Mouse (Mus musculus): ENCODE data around the gene Usp39. TPM values are rescaled to one million over a fixed set of nuclear protein-coding genes. Genes with fewer than 3 reads are reported as not detected.

Gene Usp39
- polyA plus RNA-seq, 1 experiment from 2014 or later: 32.4 TPM

GRCm38 (mm10) chr6:72357164-72358079 lies 12.4 kb upstream of the Usp39 start:
- H3K4me3 ChIP-seq (ENCODE audit: control insufficient read depth in 1 of 2, insufficient read depth in 1 of 2, low read depth in 1 of 2, low read length in 2 of 2): no peak overlapping the region
- H3K9ac ChIP-seq (ENCODE audit: low read length): no peak overlapping the region
- H3K9me3 ChIP-seq (ENCODE audit: control insufficient read depth, low read length): no peaks in the 10 kb centered on the region
- H3K27ac ChIP-seq (replicated peaks in 1 of 2; ENCODE audit: control insufficient read depth in 1 of 2, insufficient read depth in 1 of 2, low read depth in 2 of 2, low read length in 2 of 2): no peak overlapping the region
- ATAC-seq (ENCODE audit: insufficient number of reproducible peaks, insufficient read depth, low FRiP score, low read depth): no peak
- H3K27me3 ChIP-seq (ENCODE audit: control insufficient read depth, insufficient read depth, low read length): no peaks in the 10 kb centered on the region
- WGBS: 56% methylated on average over 5 of the region's 5 CpGs
- H3K36me3 ChIP-seq (ENCODE audit: control insufficient read depth, insufficient read depth, low read length): peaks cover 35% of the 10 kb centered on the region
- H3K4me2 ChIP-seq (ENCODE audit: low read length): no peak overlapping the region
- H3K4me1 ChIP-seq (ENCODE audit: control insufficient read depth in 2 of 2, insufficient read depth in 2 of 2, low read length in 2 of 2): peaks cover 21 to 40% of the 10 kb centered on the region in 2 experiments

- H3K27ac ChIP-seq (replicated peaks in 1 of 2; ENCODE audit: control insufficient read depth in 1 of 2, insufficient read depth in 1 of 2, low read depth in 2 of 2, low read length in 2 of 2): peak overlapping the region in 1 of 2 experiments; percentile 42; a peak in 1 of 4 replicates
- H3K9me3 ChIP-seq (ENCODE audit: control insufficient read depth, low read length): no peaks in the 10 kb centered on the region
- peak overlapping the region; percentile 69 to 72 for H3K4me3 ChIP-seq (ENCODE audit: control insufficient read depth in 1 of 2, insufficient read depth in 1 of 2, low read depth in 1 of 2, low read length in 2 of 2)
- H3K27me3 ChIP-seq (ENCODE audit: control insufficient read depth, insufficient read depth, low read length): no peaks in the 10 kb centered on the region
- no peak for ATAC-seq (ENCODE audit: insufficient number of reproducible peaks, insufficient read depth, low FRiP score, low read depth)
- peaks cover 38% of the 10 kb centered on the region for H3K36me3 ChIP-seq (ENCODE audit: control insufficient read depth, insufficient read depth, low read length)
- H3K9ac ChIP-seq (ENCODE audit: low read length): peak overlapping the region; percentile 82
- peak overlapping the region; percentile 94 for H3K4me2 ChIP-seq (ENCODE audit: low read length)
- WGBS: 35% methylated on average over 6 of the region's 8 CpGs
- peaks cover 16 to 43% of the 10 kb centered on the region in 2 experiments for H3K4me1 ChIP-seq (ENCODE audit: control insufficient read depth in 2 of 2, insufficient read depth in 2 of 2, low read length in 2 of 2)
Observed at GRCm38 (mm10) chr6:72356001-72356532, 11.1 kb upstream of the Usp39 start.

- Histone ChIP-seq H3K36me3 (ENCODE audit: control insufficient read depth, insufficient read depth, low read length) (peaks cover 41% of the 10 kb centered on the region), H3K4me3 (ENCODE audit: control insufficient read depth in 1 of 2, insufficient read depth in 1 of 2, low read depth in 1 of 2, low read length in 2 of 2) (peak within 1 kb of the TSS; percentile 69 to 72), H3K27me3 (ENCODE audit: control insufficient read depth, insufficient read depth, low read length) (no peaks in the 10 kb centered on the region), H3K27ac (replicated peaks in 1 of 2; ENCODE audit: control insufficient read depth in 1 of 2, insufficient read depth in 1 of 2, low read depth in 2 of 2, low read length in 2 of 2) (peak within 1 kb of the TSS; percentile 23 to 42), H3K9ac (ENCODE audit: low read length) (peak within 1 kb of the TSS; percentile 82), H3K4me2 (ENCODE audit: low read length) (peak within 1 kb of the TSS; percentile 94), H3K9me3 (ENCODE audit: control insufficient read depth, low read length) (no peaks in the 10 kb centered on the region), H3K4me1 (ENCODE audit: control insufficient read depth in 2 of 2, insufficient read depth in 2 of 2, low read length in 2 of 2) (peaks cover 8 to 38% of the 10 kb centered on the region in 2 experiments)
- ATAC-seq (ENCODE audit: insufficient number of reproducible peaks, insufficient read depth, low FRiP score, low read depth): peak; percentile 91
- under 1% methylated on average over 69 of the region's 71 CpGs for WGBS
Observed at GRCm38 (mm10) chr6:72355066-72355911, 10.3 kb upstream of the Usp39 start, which contains the start of gene Tmem150a. Tmem150a (plus strand) TSS chr6:72355447.

GRCm38 (mm10) chr6:72354025-72354424 lies 9.0 kb upstream of the Usp39 start:
- no peak overlapping the region for H3K27ac ChIP-seq (replicated peaks in 1 of 2; ENCODE audit: control insufficient read depth in 1 of 2, insufficient read depth in 1 of 2, low read depth in 2 of 2, low read length in 2 of 2)
- no peak overlapping the region for H3K9ac ChIP-seq (ENCODE audit: low read length)
- WGBS: 90% methylated on average over 1 of the region's 1 CpGs
- peaks cover 8 to 38% of the 10 kb centered on the region in 2 experiments for H3K4me1 ChIP-seq (ENCODE audit: control insufficient read depth in 2 of 2, insufficient read depth in 2 of 2, low read length in 2 of 2)
- no peaks in the 10 kb centered on the region for H3K9me3 ChIP-seq (ENCODE audit: control insufficient read depth, low read length)
- no peak for ATAC-seq (ENCODE audit: insufficient number of reproducible peaks, insufficient read depth, low FRiP score, low read depth)
- H3K36me3 ChIP-seq (ENCODE audit: control insufficient read depth, insufficient read depth, low read length): peaks cover 41% of the 10 kb centered on the region
- no peak overlapping the region for H3K4me2 ChIP-seq (ENCODE audit: low read length)
- H3K27me3 ChIP-seq (ENCODE audit: control insufficient read depth, insufficient read depth, low read length): no peaks in the 10 kb centered on the region
- H3K4me3 ChIP-seq (ENCODE audit: control insufficient read depth in 1 of 2, insufficient read depth in 1 of 2, low read depth in 1 of 2, low read length in 2 of 2): no peak overlapping the region

GRCm38 (mm10) chr6:72352636-72353405 lies 7.8 kb upstream of the Usp39 start:
- H3K4me1 ChIP-seq (ENCODE audit: control insufficient read depth in 2 of 2, insufficient read depth in 2 of 2, low read length in 2 of 2): peaks cover 8 to 43% of the 10 kb centered on the region in 2 experiments
- no peak overlapping the region for H3K27ac ChIP-seq (replicated peaks in 1 of 2; ENCODE audit: control insufficient read depth in 1 of 2, insufficient read depth in 1 of 2, low read depth in 2 of 2, low read length in 2 of 2)
- 52% methylated on average over 5 of the region's 5 CpGs for WGBS
- no peaks in the 10 kb centered on the region for H3K9me3 ChIP-seq (ENCODE audit: control insufficient read depth, low read length)
- no peak for ATAC-seq (ENCODE audit: insufficient number of reproducible peaks, insufficient read depth, low FRiP score, low read depth)
- H3K36me3 ChIP-seq (ENCODE audit: control insufficient read depth, insufficient read depth, low read length): peaks cover 36% of the 10 kb centered on the region
- H3K4me2 ChIP-seq (ENCODE audit: low read length): no peak overlapping the region
- no peak overlapping the region for H3K4me3 ChIP-seq (ENCODE audit: control insufficient read depth in 1 of 2, insufficient read depth in 1 of 2, low read depth in 1 of 2, low read length in 2 of 2)
- no peak overlapping the region for H3K9ac ChIP-seq (ENCODE audit: low read length)
- no peaks in the 10 kb centered on the region for H3K27me3 ChIP-seq (ENCODE audit: control insufficient read depth, insufficient read depth, low read length)

- Histone ChIP-seq H3K27me3 (ENCODE audit: control insufficient read depth, insufficient read depth, low read length) (no peaks in the 10 kb centered on the region), H3K4me3 (ENCODE audit: control insufficient read depth in 1 of 2, insufficient read depth in 1 of 2, low read depth in 1 of 2, low read length in 2 of 2) (no peak overlapping the region), H3K36me3 (ENCODE audit: control insufficient read depth, insufficient read depth, low read length) (peaks cover 30% of the 10 kb centered on the region), H3K27ac (replicated peaks in 1 of 2; ENCODE audit: control insufficient read depth in 1 of 2, insufficient read depth in 1 of 2, low read depth in 2 of 2, low read length in 2 of 2) (no peak overlapping the region), H3K9me3 (ENCODE audit: control insufficient read depth, low read length) (no peaks in the 10 kb centered on the region), H3K9ac (ENCODE audit: low read length) (no peak overlapping the region), H3K4me2 (ENCODE audit: low read length) (no peak overlapping the region), H3K4me1 (ENCODE audit: control insufficient read depth in 2 of 2, insufficient read depth in 2 of 2, low read length in 2 of 2) (peaks cover 4 to 40% of the 10 kb centered on the region in 2 experiments)
- 88% methylated on average over 2 of the region's 2 CpGs for WGBS
- no peak for ATAC-seq (ENCODE audit: insufficient number of reproducible peaks, insufficient read depth, low FRiP score, low read depth)
Observed at GRCm38 (mm10) chr6:72350214-72350613, 5.2 kb upstream of the Usp39 start.
